Mouse (Mus musculus): ENCODE results near the gene Olfr115.

Gene Olfr115

GRCm38 (mm10) chr17:37627009-37627408, at the start of gene Olfr115, which contains the start of gene Olfr116:
Gene Olfr115, minus strand, starts transcription at chr17:37627109.
Gene Olfr116, minus strand, starts transcription at chr17:37627199.
- no peak for DNase-seq (ENCODE audit: low read depth, low spot score)

- DNase-seq (ENCODE audit: low read depth, low spot score), result no peak
These were observed 39.8 kb upstream of the Olfr115 start, which contains the start of gene Olfr118 for GRCm38 (mm10) chr17:37666688-37667087. Gene Olfr118, plus strand, starts transcription at chr17:37666988.

- no peak for DNase-seq (ENCODE audit: low read depth, low spot score)
These were observed 36.8 kb upstream of the Olfr115 start, which contains the start of gene Olfr117 for GRCm38 (mm10) chr17:37663682-37664081. Gene Olfr117, minus strand, starts transcription at chr17:37663782.

GRCm38 (mm10) chr17:37592643-37593042, 34.3 kb downstream of the Olfr115 start, which contains the start of gene Olfr114:
Gene Olfr114, minus strand, starts transcription at chr17:37592743.
- DNase-seq (ENCODE audit: low read depth, low spot score), result no peak

- DNase-seq (ENCODE audit: low read depth, low spot score), result no peak
These were observed 49.3 kb downstream of the Olfr115 start, which contains the start of gene Olfr113 for GRCm38 (mm10) chr17:37577563-37577962. Gene Olfr113, minus strand, starts transcription at chr17:37577663.

- DNase-seq (ENCODE audit: low read depth, low spot score), result no peak
These were observed 57.6 kb downstream of the Olfr115 start, which contains the start of gene Olfr112 for GRCm38 (mm10) chr17:37569351-37569750. Gene Olfr112, minus strand, starts transcription at chr17:37569451.

Data from retina, postnatal 7 days (tissue).